Mouse (Mus musculus) heart, adult 2 months (tissue): Measurements from ENCODE around the gene Rbpj.

Experiments
- CTCF ChIP-seq: fragments of 200-600 bp; IDR thresholded peaks from 2 replicates; pipeline ENCODE4 v1.8.1; 2022; ENCODE audit warnings: antibody characterized with exemption, mild to moderate bottlenecking, moderate library complexity
- EP300 ChIP-seq: fragments of 200-500 bp; IDR thresholded peaks from 2 replicates; pipeline ENCODE4 v1.6.1; 2011; ENCODE audit warnings: low read depth, low read length, control low read depth; ENCODE audit not compliant: insufficient read depth

DNA sequence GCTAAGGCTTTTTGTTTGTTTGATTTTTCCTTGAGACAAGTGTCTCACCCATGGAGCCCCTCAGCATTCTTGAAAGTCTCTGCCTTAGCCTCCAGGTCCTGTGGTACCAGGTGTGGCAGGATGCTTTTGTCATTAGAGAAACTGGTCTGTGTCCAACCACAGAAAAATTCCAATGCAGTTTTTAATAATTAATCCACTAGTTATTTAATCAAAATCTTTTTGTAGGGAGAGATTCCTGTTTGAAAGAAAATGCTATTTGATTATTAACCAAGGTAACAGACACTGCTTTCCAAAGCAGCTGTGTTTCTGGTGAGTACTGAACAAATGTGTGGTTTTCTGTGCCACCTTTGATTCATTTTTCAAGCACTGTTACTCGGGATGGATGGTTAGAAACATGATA lies 190.6 kb downstream of the Rbpj start:
- TF ChIP-seq CTCF (no peak), EP300 (no peak)
